Mouse (Mus musculus) erythroblast, embryonic 14.5 days (primary cell): ENCODE measurements around the gene Ccr9. TPM values are rescaled to one million over a fixed set of nuclear protein-coding genes. Genes with fewer than 3 reads are reported as not detected.
"Not testable (repeated sequence)": the region's sequence is repeated elsewhere in the genome, so short reads cannot be mapped to it uniquely, and the experiment has no call there.

ENCODE experiments used
- H3K27me3 ChIP-seq: 2 replicates; pipeline ENCODE4 v1.6.1; 2012; ENCODE audit warnings: inconsistent platforms; ENCODE audit not compliant: control insufficient read depth
- H3K36me3 ChIP-seq: 2 replicates; pipeline ENCODE4 v1.6.1; 2012; ENCODE audit warnings: mild to moderate bottlenecking, inconsistent platforms; ENCODE audit not compliant: control insufficient read depth
- H3K4me1 ChIP-seq: 2 replicates; pipeline ENCODE4 v1.6.1; 2012; ENCODE audit warnings: inconsistent platforms; ENCODE audit not compliant: control insufficient read depth
- H3K4me3 ChIP-seq: replicated peaks from 2 replicates; pipeline ENCODE3; 2012; ENCODE audit warnings: moderate library complexity, mild to moderate bottlenecking, inconsistent platforms
- H3K9me3 ChIP-seq: 2 replicates; pipeline ENCODE4 v1.6.1; 2012; ENCODE audit warnings: low read length, inconsistent platforms, mixed read lengths; ENCODE audit not compliant: control insufficient read depth
- GATA1 ChIP-seq: IDR thresholded peaks from 2 replicates; pipeline ENCODE4 v1.6.1; 2012; ENCODE audit warnings: low read length, inconsistent platforms, mixed read lengths
- TAL1 ChIP-seq: IDR thresholded peaks from 3 replicates; pipeline ENCODE4 v1.6.1; 2012; ENCODE audit warnings: low read length, inconsistent platforms, mixed read lengths
- polyA plus RNA-seq: library from polyadenylated mRNA; stranded (reverse); fragments of >175 nt; gene quantifications from 2 replicates; pipeline ENCODE4 v1.2.3, GENCODE M21; 2012

Gene Ccr9
- polyA plus RNA-seq, 1 experiment = not detected

DNA sequence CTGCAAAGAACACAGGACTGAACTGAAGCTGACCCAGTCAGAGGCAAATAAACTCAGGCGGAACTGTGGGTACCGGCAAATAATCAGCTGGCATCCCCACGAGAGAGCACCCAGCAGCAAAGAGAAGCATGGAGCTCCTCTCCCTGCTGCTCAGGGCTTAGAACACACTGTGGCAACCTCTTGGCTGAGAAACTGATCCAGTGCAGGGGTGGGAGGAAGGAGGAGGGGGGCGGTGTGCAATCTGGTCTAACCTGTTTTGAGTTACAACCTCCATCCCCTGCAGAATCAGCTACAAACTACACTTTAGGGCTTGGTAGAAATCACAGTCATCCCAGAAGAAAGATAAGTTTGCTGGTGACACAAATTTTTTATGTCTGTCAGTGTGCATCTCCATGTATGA, 26.9 kb upstream of the Ccr9 start:
- no peaks in the 10 kb centered on the region; the same call in none of the 2 replicates for H3K27me3 ChIP-seq
- no peak for TF ChIP-seq GATA1
- TF ChIP-seq TAL1 = no peak
- no peak overlapping the region for H3K4me3 ChIP-seq
- H3K9me3 ChIP-seq = no peaks in the 10 kb centered on the region
- H3K36me3 ChIP-seq = peaks cover 25% of the 10 kb centered on the region
- no peaks in the 10 kb centered on the region for H3K4me1 ChIP-seq

DNA sequence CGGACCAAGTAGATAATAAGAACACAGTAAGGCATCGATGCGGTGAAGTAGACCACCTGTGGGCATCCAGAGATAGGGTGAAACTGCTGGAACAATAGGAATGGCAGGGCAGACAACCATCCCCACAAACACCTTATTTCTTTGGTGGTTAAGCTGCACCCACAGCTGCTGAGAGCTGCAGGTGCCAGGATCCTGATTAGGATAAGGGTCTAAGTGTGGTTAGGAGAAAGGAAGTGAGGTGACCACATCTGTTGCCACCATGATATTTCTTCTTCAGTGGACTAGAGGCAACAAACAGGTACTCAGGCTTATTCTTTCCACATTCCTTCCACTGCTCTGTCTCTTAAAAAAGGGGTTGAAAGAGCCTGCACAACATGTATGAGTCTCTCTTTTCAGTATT, 20.8 kb upstream of the Ccr9 start:
- Histone ChIP-seq H3K27me3 (peaks cover 1% of the 10 kb centered on the region; the same call in 1 of the 2 replicates), H3K4me3 (no peak overlapping the region), H3K36me3 (peaks cover 72% of the 10 kb centered on the region), H3K9me3 (no peaks in the 10 kb centered on the region), H3K4me1 (no peaks in the 10 kb centered on the region)
- no peak for TF ChIP-seq TAL1
- no peak for TF ChIP-seq GATA1

DNA sequence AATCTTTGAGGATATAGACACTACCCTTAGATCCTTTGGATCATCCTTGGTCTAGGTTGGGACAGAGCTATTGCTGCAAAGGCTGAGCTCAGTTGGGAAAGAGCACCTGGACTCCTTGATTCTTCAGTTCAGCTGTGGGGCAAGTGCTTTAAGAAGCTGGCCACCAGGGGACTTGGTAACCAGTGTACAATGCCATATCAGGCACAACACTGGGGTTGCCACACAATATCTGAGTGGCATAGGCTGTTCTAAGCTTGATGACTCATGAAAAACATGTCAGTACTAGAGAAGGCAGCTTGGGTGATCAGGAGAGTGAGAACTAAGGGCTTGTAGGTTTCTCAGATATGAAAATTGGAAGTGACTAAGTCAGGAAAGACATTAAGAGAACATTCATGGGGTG, 19.3 kb upstream of the Ccr9 start:
- no peak overlapping the region for H3K4me3 ChIP-seq
- no peaks in the 10 kb centered on the region for H3K4me1 ChIP-seq

DNA sequence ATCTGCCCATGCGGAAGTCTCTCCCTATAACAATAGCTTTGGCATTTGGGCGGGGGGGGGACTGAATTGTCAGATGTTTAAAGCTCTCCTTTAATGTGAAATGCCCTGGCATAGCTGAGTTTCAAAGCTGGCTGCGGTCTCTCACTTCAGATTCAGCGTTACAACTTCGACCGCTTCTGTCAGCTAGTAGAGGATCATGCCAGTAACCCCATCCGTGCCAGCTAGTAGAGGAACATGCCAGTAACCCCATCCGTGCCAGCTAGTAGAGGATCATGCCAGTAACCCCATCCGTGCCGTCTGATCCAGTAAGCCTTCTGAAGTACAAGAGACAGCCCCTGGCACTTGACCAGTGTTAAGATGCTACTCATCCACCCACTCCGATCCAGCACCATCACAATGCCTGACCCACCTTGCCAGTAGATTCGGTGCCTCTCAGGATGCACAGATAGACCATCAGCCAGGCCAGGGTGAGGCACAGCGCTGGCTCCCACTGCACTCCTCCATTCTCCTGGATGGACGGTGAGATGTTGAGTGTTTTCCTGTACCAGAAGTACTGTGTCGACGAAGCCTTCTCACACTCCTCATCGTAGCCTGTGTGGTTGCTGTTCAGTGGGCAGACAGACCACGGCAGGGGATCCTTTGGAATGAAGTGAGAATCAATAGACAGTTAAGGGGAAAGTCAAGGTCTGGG, 18.1 kb upstream of the Ccr9 start:
- H3K36me3 ChIP-seq = peaks cover 64% of the 10 kb centered on the region
- not testable (repeated sequence) for H3K4me3 ChIP-seq, H3K9me3 ChIP-seq, H3K4me1 ChIP-seq, H3K27me3 ChIP-seq

More for the DNA sequence above, 19.3 kb upstream of the Ccr9 start:
- peaks cover 3% of the 10 kb centered on the region for H3K27me3 ChIP-seq
- no peaks in the 10 kb centered on the region for H3K9me3 ChIP-seq
- peaks cover 72% of the 10 kb centered on the region for H3K36me3 ChIP-seq
- TF ChIP-seq GATA1 = no peak
- TF ChIP-seq TAL1 = no peak

- H3K9me3 ChIP-seq = peaks cover 4% of the 10 kb centered on the region; the same call in 1 of the 2 replicates
- peaks cover 4% of the 10 kb centered on the region for H3K27me3 ChIP-seq
- H3K4me1 ChIP-seq = peaks cover 1% of the 10 kb centered on the region
- no peak for TF ChIP-seq TAL1
- no peak for TF ChIP-seq GATA1
- H3K4me3 ChIP-seq = no peak overlapping the region
- H3K36me3 ChIP-seq = peaks cover 28% of the 10 kb centered on the region
These were observed 12.6 kb upstream of the Ccr9 start for GRCm38 (mm10) chr9:123665645-123666044.

DNA sequence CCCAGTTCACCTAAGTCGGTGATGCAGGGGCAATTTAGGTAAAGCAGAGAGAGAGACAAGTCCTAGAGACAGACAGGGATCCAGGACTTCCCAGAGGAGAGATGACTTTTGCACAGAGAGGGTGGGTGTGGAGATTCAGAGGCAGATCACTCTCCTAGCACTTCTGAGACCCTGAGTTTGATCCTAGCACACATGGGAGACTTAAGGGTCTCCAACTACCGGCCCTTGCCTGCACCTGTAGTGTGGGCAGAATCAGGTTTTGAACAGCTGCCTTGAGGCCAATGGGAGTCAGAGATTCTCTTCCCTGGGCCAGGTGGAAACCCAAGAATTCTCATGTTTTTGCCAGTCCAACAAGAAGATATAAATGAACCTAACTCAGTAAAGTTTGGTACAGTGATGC, 959 bp downstream of the Ccr9 start:
- peak overlapping the region; percentile 90 for H3K4me3 ChIP-seq
- H3K4me1 ChIP-seq = peaks cover 38% of the 10 kb centered on the region
- peaks cover 18% of the 10 kb centered on the region for H3K36me3 ChIP-seq
- H3K27me3 ChIP-seq = peaks cover 97% of the 10 kb centered on the region
- no peak for TF ChIP-seq TAL1
- TF ChIP-seq GATA1 = no peak
- peaks cover 4% of the 10 kb centered on the region; the same call in 1 of the 2 replicates for H3K9me3 ChIP-seq

GRCm38 (mm10) chr9:123683704-123684103, 5.5 kb downstream of the Ccr9 start:
- peaks cover 18% of the 10 kb centered on the region for H3K4me1 ChIP-seq
- H3K36me3 ChIP-seq = no peaks in the 10 kb centered on the region
- TF ChIP-seq TAL1 (no peak), GATA1 (no peak)
- peaks cover 57% of the 10 kb centered on the region for H3K27me3 ChIP-seq
- H3K9me3 ChIP-seq = no peaks in the 10 kb centered on the region
- H3K4me3 ChIP-seq = no peak overlapping the region

- Histone ChIP-seq H3K4me3 (no peak overlapping the region), H3K27me3 (peaks cover 32% of the 10 kb centered on the region), H3K9me3 (no peaks in the 10 kb centered on the region), H3K4me1 (peaks cover 2% of the 10 kb centered on the region; the same call in 1 of the 2 replicates), H3K36me3 (no peaks in the 10 kb centered on the region)
- no peak for TF ChIP-seq TAL1
- no peak for TF ChIP-seq GATA1
These were observed 8.0 kb downstream of the Ccr9 start for GRCm38 (mm10) chr9:123686206-123686605.

DNA sequence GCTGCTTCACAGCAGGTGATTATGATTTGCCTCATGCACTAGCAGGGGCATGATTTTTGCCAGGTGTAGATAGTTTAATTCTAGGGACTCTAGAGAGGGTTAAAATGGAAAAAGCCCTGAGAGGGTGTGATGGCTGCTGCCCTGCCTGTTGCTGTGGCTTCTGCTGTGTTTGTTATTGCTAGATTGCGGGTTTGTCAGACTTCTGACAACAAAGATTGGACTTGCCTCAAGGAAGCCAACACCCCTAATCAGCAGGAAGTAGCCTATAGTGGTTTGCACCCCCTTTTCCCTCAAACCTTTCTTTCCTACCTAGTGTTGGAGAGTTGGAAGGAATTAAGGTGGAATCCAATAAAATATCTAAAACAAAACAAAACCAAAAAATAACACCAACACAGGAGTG, 10.0 kb downstream of the Ccr9 start:
- peaks cover 13% of the 10 kb centered on the region for H3K27me3 ChIP-seq
- H3K4me1 ChIP-seq = peaks cover 2% of the 10 kb centered on the region; the same call in 1 of the 2 replicates
- H3K36me3 ChIP-seq = peaks cover 6% of the 10 kb centered on the region
- H3K9me3 ChIP-seq = no peaks in the 10 kb centered on the region
- TF ChIP-seq GATA1 (no peak), TAL1 (no peak)
- no peak overlapping the region for H3K4me3 ChIP-seq
